Mouse (Mus musculus): Measurements from ENCODE around the gene Dcaf8. TPM values are rescaled to one million over a fixed set of nuclear protein-coding genes. Genes with fewer than 3 reads are reported as not detected.

The Dcaf8 gene
- total RNA-seq, 1 experiment from 2014 or later = 157 TPM

DNA sequence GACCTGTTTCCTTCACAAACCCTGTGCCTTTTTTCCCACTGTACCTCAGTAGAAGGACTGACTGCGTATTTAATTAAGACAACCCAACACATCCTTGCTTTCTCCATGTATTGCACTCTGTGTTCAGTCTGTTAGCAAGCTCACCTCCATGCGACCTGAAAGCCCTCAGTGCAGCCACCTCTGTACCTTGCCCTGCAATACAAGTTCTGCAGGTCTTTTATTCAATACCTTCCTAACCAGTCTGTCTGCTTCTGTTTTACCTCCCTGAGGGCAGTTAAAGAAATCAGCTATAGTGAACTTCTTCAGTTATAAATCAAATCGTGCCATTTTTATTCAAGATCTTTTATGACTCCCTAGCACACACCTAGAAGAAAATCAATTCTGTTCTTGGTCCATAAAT lies 6.4 kb upstream of the Dcaf8 start:
- ATAC-seq (replicated peaks; ENCODE audit: low read depth, poor library complexity, severe bottlenecking) = no peak

DNA sequence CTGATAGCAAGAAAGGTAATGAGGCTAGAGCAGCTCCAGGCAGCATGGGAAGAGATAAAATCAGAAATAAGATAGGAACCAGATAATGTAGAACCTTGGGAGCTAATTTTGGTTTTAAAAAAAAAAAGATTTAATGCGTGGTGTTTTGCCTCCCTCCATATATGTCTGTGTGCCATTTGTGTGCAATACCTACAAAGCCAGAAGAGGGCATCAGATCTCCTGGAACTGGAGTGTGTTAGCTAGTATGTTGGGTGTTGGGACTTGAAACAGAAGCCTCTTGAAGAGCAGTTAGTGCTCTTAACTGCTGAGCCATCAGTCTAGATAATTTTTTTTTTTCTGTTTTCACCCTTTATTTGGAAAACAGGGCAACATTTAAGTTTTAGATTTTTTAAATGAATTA lies 4.3 kb upstream of the Dcaf8 start:
- peak; percentile 68 for ATAC-seq (replicated peaks; ENCODE audit: low read depth, poor library complexity, severe bottlenecking)

DNA sequence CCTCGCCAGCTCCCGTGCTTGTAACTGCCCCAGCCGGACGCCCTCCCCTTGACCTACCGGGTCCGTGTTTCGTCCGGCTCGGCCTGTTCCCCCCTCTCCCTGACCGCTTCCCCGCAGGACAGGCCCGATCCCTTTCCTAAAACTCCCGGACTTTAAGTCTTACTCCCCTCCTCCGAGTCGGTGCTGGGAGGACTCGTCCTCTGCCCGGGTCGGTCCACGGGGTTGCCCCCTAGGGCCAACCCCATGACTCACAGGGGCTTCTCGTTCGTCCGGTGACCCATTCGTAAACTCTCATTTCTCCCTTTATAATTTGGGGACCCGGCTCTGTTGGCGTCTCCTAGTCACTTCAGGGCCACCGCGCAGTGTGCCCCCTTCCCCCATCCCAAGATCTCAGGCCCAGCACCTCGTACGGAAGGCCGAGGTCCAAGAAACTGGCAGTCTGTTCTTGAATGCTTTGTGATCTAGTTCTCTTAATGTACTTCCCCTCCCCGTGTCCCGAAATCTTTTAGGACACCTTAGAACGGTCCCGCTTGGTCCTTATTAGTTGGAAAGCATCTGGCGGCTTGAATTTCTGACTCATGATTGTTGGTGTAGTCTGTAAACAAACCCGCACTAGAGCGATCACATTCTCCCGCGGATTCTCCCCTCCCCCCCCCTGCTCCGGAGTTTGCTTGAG lies 533 bp downstream of the Dcaf8 start:
- ATAC-seq (replicated peaks; ENCODE audit: low read depth, poor library complexity, severe bottlenecking) = peak; percentile 16

DNA sequence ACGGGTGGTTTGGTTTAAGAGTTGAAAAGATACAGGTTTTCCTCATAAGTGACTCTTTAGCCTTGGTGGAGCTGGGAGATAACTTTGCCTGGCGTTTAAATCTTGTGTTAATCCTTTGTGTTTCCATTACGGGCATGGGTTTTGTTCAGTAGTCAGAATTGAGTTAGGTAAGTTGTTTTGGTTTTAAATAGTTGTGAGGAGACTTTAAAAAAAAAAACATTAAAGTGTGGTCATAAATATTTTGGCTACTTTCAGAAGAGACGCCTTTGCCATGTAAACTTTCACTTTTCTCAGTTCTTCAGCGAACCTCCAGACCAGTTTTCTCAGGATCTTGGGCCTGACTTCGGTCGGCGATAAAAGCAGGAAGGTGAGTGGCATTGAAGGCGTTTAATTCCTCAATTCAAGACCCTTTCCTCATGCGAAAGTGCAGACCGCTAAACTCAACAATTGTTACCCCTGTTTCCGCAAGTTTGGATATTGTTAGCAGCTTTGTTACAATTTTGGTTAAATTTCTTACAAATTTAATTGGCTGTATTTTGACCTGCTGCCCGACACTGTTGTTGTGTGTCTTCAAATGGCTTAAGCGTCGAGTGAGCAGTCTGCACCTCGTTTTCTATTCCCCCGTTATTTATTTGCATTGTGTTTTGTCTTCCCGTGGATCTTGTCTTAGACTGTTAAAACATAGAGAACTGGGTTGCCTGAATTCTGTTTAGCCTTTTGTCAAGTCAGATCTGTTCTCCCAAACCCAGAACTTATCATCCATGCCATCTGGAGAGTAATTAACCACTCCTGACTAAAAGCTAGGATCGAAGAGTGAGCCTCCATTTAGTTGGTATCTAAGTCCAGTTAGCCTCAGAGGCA lies 1.3 kb downstream of the Dcaf8 start:
- ATAC-seq (replicated peaks; ENCODE audit: low read depth, poor library complexity, severe bottlenecking) = no peak

DNA sequence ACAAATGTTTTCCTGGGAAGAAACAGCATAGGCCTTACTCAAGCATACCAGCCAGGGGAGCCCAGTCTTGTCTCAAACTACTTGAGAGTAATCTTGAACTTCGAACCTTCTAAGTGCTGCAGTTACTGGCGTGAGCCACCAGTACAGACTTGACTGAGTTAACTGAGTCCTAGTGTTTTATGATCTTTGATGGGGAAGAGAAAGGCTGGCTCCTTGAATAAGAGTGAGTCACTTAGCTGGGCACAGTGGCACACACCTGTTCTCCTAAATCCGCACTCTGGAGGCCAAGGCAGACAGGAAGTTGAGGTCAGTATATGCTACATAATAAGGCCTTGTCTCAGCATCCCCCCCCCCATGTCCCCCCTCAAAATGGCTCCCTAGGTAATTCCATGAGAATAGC lies 6.7 kb downstream of the Dcaf8 start:
- ATAC-seq (replicated peaks; ENCODE audit: low read depth, poor library complexity, severe bottlenecking) = no peak

DNA sequence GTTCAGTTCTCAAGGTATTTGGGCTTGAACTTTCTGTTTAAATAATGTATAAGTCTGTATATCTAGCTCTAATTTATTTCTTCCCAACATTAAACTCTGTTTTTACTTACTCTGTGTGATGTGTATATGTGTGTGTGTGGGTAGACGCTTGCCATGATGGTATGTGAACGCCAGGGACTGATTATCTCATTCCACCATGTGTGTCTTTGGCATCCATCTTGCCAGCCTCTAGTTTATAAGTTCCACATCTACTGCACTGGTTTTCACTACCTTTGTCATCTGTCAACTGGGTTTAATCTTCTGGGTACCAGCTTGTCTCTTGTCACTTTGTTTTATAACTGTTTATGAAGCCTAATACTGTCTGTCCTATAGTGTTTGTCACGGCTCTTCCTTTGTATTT lies 7.6 kb downstream of the Dcaf8 start:
- ATAC-seq (replicated peaks; ENCODE audit: low read depth, poor library complexity, severe bottlenecking) = peak; percentile 56; the same call in 1 of the 2 replicates

DNA sequence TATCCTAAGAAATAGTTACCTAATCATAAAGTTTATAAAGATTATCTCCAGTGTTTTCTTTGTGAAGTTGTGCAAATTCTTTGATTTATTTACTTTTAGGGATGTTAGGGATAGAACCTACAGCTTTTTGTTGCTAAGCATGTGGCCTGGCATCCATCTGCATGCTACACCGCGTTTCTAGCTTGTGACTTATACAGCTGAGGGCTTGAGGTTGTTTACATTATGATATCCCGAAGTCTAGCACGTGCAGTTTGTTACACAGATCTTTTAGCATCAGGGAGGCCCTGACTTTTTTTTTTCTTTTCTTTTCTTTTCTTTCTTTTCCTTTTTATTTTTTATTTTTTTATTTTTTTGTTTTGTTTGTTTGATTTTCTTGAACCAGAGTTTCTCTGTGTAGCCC lies 12.1 kb downstream of the Dcaf8 start:
- ATAC-seq (replicated peaks; ENCODE audit: low read depth, poor library complexity, severe bottlenecking) = no peak

DNA sequence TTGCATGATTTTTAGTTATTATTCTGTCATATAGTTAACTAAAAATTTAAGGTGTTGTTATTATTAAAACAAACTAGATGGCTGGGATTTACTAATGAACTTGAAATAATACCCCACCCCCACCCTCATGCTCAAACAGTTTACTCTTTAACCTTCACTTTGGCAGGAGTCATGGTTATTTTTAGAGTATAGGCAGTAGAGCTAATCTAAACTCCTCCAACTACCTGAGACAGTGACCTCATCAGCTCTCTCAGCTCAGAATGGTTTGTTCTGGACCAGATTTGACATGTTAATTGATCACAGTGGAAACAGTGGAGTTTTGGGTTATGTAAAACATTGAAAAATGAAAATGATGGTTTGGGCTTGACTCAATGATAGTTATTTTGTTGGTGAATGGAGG lies 12.6 kb downstream of the Dcaf8 start:
- ATAC-seq (replicated peaks; ENCODE audit: low read depth, poor library complexity, severe bottlenecking) = no peak

DNA sequence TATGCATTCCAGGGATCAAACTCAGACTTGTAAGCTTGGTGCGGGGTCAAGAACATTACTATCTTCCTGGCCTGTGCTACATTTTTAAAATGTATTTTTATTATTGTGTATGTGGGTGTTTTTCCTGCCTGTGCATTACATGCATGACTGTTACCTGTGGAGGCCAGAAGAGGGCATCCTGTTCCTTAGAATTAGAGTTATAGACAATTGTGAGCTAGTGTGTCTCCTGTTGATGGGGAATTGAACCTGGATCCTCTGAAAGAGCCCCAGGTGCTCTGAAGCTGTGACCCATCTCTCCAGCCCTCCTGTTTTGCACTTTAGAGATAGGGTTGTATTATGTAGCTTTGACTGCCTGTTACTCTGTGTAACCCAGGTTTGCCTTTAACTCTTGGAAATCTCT lies 14.1 kb downstream of the Dcaf8 start:
- peak; percentile 68 for ATAC-seq (replicated peaks; ENCODE audit: low read depth, poor library complexity, severe bottlenecking)

DNA sequence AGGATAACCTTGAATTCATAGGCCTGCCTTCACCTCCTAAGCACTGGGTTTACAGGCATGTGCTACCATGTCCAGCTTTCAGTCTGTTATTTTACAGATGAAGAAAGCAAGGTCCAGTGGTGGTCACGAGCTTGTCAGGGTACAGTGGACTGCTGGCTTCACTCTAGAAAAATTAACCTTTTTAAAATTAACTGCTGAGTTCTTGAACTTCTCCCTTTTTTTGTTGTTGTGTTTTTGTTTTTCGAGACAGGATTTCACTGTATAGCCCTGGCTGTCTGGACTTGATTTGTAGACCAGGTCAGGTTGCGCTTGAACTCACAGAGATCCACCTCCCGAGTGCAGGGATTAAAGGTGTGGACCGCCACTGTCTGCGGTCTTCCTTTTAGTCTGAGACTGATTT lies 15.1 kb downstream of the Dcaf8 start:
- no peak for ATAC-seq (replicated peaks; ENCODE audit: low read depth, poor library complexity, severe bottlenecking)

DNA sequence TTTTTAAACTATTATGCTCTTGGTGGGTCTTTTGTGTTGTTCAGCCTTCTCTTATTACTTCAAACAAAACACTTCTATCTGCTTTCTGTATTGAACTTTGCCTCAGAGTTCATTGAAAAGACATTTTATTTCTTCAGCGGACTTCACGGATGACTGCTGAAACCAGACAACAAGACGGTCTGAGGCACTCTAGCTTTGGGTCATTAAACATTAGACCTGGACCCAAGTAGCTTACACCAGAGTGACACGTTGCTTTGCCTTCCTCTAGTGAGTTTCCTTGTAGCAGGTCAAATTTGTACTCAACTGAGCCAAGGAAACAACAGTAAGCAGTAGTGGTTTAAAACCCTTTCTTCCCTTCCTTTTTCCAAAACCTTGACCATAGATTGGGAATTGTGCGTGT lies 20.0 kb downstream of the Dcaf8 start:
- ATAC-seq (replicated peaks; ENCODE audit: low read depth, poor library complexity, severe bottlenecking) = no peak

DNA sequence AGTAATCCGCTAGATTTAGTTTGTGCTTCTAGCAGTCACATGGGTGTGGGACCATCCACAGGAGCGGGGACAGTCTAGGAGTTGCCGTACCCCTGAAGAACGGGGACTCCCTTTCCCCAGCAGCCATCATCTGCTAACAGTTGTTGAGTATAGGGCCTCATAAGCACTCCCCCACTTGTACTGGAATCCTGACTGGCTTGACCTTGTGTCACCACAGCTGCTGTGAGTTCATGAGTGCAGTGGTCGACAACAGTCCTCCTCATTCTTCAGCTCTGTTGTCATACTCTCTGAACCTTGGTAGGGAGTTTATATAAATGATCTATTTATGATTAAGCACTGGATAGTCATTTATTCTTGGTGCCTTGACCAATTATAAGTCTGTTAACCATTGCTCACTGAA lies 21.9 kb downstream of the Dcaf8 start:
- no peak for ATAC-seq (replicated peaks; ENCODE audit: low read depth, poor library complexity, severe bottlenecking)

DNA sequence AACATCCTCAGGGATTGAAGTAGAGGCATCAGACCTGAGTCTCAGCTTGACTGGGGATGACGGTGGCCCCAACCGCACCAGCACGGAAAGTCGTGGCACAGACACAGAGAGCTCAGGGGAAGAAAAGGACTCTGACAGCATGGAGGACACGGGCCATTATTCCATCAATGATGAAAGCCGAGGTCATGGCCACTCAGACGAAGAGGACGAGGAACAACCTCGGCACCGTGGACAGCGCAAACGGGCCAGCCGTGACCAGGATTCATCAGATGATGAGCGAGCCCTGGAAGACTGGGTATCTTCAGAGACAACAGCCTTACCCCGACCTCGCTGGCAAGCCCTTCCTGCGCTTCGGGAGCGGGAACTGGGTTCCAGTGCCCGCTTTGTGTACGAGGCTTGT lies 24.5 kb downstream of the Dcaf8 start:
- ATAC-seq (replicated peaks; ENCODE audit: low read depth, poor library complexity, severe bottlenecking) = no peak

DNA sequence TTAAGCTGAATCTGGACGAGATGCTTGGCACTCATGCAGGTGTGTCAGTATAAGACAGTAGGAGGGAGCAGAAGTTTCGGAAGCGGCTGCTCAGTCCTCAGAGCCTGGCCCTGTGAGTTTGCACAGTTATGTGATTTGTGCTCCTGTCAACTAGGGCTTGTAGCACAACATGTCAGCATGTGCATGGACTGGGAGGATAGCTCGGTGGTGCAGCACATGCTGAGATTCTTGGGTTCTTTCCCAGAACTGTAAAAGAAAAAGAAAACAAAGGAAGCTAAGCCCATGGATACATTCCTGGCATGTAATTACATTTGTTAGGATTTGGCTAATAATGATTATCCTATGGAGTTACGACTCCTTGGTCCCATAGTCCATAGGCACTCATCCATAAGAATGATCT lies 25.3 kb downstream of the Dcaf8 start:
- no peak for ATAC-seq (replicated peaks; ENCODE audit: low read depth, poor library complexity, severe bottlenecking)

DNA sequence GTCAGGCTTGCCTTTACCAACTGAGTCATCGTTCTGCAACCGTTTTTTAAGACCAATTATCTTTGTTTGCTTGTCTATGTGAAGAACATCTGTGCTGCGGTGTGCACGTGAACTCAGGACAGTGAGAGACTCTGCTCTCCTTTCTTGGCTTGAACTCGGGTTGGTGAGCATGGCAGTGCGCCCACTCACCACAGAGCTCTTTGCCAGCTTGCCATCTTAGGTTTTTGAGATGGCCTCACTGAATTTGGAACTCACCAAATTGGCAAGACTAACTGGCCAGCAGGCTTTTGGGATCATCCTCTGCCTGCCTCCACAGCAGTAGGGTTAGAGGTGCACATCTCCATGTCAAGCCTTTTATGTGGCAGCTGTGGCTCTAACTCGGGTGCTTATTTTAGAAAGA lies 29.9 kb downstream of the Dcaf8 start:
- no peak for ATAC-seq (replicated peaks; ENCODE audit: low read depth, poor library complexity, severe bottlenecking)

DNA sequence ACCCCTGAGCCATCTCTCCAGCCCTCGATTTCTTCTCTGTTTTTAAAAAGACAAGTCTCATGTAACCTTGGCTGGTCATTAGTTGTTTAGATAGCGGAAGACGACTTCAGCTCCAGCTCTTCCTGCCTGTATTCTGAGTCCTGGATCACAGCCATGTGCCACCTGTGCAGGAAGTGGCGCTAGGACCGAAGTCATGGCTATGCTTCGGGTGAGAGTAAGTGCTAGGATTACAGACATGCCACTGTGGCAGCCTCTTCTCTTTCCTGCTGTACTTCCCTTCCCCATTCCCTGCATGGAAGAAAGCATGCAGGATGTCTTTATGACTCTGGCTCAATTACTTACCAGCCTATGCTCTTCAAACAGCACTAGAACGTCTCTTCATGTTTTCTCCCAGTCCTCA lies 31.2 kb downstream of the Dcaf8 start:
- ATAC-seq (replicated peaks; ENCODE audit: low read depth, poor library complexity, severe bottlenecking) = no peak

DNA sequence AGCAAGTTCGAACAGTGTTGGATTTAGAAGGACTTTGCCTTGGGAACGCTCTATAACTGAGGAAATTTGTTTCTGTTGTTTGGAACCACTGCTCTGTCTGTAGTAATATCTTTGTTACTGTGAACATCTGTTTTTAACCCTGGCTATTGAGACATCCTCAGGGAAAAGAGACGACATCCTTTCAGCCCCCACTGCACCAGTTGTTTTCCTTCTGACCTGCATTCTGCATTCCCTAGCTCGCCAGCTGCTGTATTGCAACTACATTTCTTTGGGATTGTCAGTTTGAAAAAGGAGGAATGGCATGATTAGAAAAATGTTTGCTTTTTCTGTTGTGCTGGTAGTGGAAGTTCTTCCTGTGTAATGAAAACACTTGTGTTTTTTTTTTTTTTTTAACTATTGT lies 33.0 kb downstream of the Dcaf8 start:
- ATAC-seq (replicated peaks; ENCODE audit: low read depth, poor library complexity, severe bottlenecking) = no peak

DNA sequence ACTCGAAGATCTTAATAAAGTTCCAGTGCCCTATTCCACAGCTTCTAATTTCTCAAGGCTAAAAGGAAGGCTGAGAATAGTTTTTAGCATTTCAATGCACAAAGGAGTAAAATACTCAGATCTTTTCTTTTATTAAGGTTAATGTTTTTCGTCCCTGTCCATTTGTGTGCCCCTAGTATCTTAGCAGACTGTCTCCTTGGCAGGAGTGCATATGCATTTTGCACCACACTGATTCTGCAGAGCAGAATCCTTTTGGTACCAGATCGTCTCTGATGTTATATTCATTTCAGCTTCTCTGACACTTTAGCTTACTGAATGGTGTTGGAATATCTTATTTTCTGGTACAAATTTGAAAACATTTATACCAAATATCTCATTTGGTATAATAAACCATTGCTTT lies 33.9 kb downstream of the Dcaf8 start:
- ATAC-seq (replicated peaks; ENCODE audit: low read depth, poor library complexity, severe bottlenecking) = no peak

DNA sequence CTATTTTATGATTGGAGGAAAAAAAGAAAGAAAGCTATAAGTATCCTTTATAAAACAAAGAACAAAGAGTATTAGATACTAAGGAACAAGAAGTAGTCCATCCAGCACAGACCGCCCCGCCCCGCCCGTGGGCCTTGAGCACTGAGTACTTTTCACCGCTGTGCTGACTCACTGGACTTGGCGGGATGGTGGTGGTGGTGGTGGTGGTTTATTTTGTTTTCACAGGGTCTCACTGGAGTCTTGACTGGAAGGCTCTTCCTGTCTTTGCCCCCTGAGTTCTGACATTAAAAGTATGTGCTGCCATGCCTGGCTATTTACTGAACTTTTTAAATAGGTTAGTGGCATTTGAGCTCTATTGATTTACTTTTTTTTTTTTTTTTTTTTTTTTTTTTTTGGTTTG lies 35.2 kb downstream of the Dcaf8 start:
- ATAC-seq (replicated peaks; ENCODE audit: low read depth, poor library complexity, severe bottlenecking) = no peak

DNA sequence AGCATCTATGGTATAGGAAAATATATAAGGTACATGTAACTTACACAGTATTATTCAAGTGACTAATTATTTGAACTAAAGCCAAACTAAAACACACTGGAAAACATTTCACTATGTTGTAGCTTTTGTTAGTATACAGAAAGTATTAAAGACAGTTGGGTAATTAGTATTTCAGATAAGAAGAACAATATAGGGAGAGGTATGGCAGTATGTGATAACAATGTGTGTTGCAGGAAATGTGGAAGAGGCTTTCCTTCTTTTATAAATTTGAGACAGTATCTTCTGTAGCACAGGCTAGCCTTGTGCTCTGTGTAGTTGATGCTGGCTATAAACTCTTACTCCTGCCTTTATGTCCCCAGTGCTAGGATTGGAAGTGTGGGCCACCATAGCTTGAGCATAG lies 36.0 kb downstream of the Dcaf8 start:
- ATAC-seq (replicated peaks; ENCODE audit: low read depth, poor library complexity, severe bottlenecking) = no peak

DNA sequence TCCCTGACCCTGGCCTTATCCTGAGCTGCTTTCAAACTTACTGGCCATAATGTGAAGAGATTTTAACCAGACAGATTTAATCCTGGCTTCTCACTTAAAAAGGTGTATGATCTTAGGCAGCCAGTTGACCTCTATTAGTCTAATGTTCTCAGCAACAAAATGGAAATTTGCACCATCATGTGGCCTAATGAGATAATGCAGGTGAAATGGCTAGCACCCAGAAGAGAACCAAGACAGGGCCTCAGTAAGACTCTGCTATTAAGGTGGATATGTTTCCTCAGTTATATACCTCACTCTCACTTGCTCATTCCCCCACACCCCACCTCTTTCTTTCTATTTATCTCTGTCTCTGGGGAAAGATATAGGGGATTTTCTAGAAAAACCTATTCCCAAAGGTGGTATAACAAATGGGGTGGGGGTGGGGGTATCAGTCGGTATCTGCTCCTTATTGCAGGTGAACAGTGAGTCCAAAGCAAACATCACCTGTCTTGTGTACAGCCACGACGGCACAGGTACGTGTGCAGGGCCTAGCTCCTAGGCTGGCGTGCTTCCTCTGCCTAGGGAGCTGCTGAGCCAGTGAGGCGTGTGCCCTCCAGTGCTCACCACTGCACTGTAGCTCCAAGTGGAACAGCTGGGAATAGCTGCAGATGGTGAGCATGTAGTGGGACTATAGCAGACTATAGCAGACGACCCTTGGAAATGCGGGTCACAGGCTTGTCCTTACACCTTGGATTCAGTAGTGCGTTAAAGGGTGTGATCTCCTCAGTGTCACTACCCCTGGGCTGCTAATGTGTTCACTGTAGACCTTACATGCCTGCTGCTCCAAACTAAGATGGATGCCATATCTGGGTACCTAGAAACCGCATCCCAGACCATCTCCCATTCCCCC lies 38.8 kb downstream of the Dcaf8 start:
- ATAC-seq (replicated peaks; ENCODE audit: low read depth, poor library complexity, severe bottlenecking) = peak; percentile 61

Data from common myeloid progenitor, adult 5-6 weeks (primary cell).